Mouse (Mus musculus): ENCODE measurements around the gene Kcng4.

Kcng4 gene

GRCm38 (mm10) chr8:119612471-119612870 lies 23.0 kb downstream of the Kcng4 start, which contains the start of gene Adad2:
Gene Adad2 (plus strand): TSS chr8:119612747.
- no peak for DNase-seq

DNA sequence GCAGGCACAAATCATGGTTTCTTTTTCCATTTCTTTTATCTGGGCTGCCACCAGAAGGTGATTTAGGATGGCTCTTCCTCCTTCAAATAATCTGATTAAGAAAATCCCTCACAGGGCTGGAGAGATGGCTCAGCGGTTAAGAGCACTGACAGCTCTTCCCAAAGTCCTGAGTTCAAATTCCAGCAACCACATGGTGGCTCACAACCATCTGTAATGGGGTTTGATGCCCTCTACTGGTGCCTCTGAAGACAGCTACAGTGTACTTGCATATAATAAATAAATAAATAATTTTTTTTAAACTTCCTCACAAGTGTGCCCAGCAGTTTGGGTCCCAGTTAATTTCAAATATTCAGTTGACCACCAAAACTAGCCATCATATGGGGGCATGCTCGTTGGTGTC lies 29.3 kb downstream of the Kcng4 start:
- DNase-seq = no peak

DNA sequence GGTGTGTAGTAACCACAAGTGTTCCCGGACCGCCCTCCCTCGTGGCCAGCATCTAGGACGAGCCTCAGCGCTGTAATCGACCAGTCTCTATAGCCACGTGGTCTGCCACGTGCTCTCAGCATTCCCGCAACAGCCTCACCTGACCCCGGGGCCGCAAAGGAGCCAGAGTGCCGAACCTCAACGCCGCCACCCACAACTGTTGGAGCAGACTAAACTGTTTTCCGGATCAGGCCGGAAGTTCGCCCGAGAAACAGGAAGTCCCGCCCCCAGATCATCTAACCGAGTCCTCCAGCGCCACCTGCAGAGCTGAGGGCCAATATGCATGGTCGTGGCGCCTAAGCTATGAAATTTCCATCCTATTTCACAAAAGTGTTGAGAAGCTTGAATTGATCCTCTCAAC lies 30.5 kb downstream of the Kcng4 start, which contains the start of gene Taf1c:
Gene Taf1c (minus strand): TSS at position 227 of the 400 bp plus-strand sequence.
- DNase-seq = peak; percentile 94 to 96

GRCm38 (mm10) chr8:119604398-119604803 lies 31.1 kb downstream of the Kcng4 start:
- no peak for DNase-seq

- no peak for DNase-seq
Measured at GRCm38 (mm10) chr8:119603771-119604170, 31.7 kb downstream of the Kcng4 start.

DNA sequence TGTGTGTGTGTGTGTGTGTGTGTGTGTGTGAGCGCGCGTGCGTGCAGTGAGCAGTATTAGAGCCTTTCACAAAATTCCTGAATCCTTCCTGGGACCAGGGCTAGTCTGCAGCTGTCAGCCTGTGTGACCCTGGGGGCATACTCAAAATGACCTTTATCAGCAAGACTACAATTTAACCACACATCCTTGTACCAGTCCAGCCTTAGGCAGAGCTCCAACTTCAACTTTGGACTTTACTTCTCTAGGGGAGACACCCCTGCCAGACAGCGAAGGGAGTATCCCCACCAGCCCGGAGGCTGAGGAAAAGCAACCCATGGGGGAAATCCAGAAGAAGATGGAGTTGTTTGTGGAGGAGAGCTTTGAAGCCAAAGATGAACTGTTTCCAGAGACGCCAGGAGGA lies 44.0 kb downstream of the Kcng4 start:
- DNase-seq = no peak

DNA sequence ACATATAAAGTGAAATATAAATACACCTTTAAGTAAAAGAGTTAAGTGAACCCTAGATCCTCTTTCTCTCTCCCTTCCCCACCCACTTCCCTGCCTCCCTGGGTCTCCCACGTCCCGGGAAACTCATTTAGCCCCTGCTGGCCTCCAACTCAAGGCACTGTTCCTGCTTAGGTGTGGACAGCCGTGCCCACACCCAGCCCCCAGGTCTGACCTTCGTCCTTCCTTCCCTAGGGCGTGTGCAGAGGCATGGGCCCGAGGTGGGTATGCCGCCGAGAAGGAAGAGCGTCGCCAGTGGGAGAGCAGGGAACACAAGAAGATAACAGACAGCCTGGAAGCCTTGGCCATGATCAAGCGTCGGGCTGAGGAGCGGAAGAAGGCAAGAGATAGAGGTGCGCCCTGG lies 45.1 kb downstream of the Kcng4 start:
- no peak for DNase-seq

DNA sequence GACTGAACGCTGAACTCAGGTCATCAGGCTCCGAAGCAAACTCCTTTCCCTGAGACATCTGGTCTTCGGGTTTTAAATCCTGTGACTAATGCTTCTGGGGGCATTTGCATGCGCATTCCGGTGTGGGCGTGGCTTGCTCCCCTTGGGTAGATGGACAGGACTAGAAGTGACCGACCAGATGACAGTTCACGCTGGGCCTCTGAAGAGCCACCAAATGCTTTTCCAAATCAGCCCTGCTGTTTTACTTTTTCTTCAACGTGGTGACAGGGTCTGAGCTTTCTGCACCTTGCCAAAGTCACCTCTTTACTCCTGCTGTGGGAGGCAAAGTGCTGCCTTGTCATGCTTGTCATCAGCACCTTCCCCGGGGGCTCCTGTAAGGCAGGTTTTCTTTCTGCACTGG lies 46.6 kb downstream of the Kcng4 start:
- no peak for DNase-seq

GRCm38 (mm10) chr8:119588321-119588720 lies 47.2 kb downstream of the Kcng4 start:
- no peak for DNase-seq

GRCm38 (mm10) chr8:119585901-119586300 lies 49.6 kb downstream of the Kcng4 start:
- no peak for DNase-seq

DNA sequence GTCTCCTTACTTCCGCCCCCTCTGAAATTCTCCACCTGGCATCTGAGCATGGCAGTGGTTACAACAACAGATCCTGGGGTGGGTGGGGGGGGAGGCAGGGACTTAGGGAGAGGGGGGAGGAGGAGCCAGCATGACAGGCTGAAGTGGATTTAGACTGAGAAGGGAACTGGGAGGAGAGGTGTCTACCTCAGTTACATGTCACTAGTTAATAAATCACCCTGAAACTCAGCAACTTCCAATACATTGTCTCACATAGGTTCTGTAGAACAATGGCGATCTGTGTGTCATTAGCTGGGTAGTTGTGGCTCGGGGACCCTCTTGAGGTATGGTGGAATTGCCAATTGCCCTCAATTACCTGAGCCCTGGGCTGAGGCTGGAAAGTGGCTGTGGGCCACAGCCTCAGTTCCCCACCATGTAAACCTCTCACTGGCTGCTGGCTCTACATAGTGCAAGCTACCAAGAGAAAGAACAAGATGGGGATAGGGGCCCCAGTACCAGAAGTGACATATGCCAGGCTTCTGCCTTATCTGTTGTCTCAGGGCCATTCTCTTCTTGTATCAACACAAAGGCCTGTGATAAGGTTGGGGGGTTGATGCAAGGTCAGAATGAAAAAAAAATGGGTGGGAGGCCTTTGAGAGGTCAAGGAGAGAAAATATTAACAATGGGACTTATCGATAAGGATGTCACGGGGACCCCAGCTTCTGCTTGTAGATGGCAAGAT lies 54.9 kb downstream of the Kcng4 start:
- DNase-seq = no peak

GRCm38 (mm10) chr8:119579096-119579495 lies 56.4 kb downstream of the Kcng4 start:
- DNase-seq = no peak

GRCm38 (mm10) chr8:119575366-119575726 lies 60.1 kb downstream of the Kcng4 start:
- DNase-seq = no peak

DNA sequence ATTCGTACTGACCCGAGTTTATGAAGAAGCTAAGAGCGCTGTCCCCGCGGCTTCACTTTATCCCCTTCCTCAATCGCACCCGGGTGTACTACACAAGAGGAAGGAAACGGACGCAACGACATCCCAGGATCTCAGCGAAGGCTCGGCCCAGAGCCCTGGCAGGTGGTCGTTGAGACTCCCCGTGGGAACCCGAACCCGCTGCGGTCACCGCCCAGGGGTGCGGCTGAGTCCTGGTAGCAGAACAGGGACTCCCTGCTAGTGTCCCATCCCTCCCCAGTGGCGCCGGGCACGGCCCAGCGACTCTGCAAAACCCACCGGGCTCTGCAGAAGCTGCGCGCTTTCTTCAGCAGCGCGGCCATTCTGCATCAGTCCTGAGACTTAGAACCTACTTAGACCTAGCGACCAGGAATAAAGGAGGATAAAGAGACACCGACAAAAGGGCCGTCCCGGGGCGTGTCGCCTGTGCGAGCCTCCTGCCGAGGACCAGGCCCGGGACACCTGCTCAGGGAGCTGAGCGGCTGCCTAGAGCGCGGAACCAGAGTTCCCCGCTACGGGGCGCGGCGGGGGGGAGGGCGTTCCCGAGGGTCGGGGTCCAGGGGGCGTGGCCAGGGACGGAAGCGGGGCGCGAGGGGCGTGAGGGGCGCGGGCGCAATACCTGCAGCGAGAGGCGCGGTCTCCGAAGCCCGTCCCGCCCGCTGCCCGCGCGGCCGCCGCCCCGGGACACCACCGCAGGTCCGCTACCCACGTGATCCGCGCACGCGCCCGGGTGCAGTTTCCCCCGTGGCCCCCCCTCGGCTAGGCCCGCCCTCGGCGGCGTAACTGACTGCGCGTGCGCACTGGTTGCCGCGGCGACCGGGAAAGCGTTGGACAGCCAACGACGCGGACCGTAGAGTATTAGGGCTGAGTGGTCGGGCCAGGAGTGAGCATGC lies 60.8 kb downstream of the Kcng4 start, which contains the start of the genes Hsdl1 and Dnaaf1:
Gene Hsdl1 (minus strand): TSS at position 747 of the 929 bp plus-strand sequence.
Gene Dnaaf1 (plus strand): TSS at position 799 of the 929 bp plus-strand sequence.
- peak; percentile 96 to 99 for DNase-seq
